Mouse (Mus musculus): ENCODE measurements around the gene Gpr146. TPM values are rescaled to one million over a fixed set of nuclear protein-coding genes. Genes with fewer than 3 reads are reported as not detected.

Gene Gpr146
- polyA plus RNA-seq, 1 experiment, result 0.91 TPM

DNA sequence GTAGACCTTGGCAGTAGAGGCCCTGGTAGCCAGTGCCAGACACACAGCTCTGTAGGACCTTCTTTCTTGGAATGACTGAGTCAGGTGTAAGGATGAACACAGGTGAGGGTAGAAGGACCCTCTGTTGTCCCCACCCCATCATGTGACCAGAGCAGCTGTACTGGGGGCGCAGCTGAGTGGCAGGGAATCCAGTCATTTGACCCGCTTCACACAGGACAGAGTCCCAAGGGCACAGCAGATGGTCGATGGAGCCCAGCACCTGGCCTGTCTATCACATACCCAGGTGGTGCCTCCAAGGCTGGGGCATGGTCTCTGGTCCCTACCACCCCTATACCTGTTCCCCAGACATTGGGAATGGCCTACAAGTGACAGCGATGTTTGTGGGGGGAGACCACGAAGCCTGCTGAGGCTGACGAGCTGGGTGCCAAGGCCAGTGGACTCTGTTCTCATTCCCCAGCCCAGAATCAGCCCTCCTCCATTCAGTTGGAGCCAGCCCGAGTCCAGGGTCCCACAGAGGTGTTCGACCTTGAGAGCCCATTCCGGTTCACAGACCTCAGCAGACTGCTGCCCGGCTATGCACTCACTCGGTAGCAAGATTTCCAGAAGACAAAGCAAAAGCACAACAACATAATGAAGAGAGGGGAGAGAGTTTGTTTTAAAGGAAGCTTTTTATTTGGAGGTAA lies 8.7 kb upstream of the Gpr146 start:
- Histone ChIP-seq H3K27ac (ENCODE audit: insufficient read depth, low read length) (no peak overlapping the region), H3K9me3 (replicated peaks; ENCODE audit: control insufficient read depth, insufficient read depth, low read length, poor library complexity, severe bottlenecking) (no peaks in the 10 kb centered on the region), H3K4me1 (ENCODE audit: control insufficient read depth, insufficient read depth, low read length) (peaks cover 8% of the 10 kb centered on the region), H3K9ac (ENCODE audit: low read depth, poor library complexity, severe bottlenecking) (no peak overlapping the region), H3K27me3 (ENCODE audit: control insufficient read depth, insufficient read depth, low read length, poor library complexity, severe bottlenecking) (no peaks in the 10 kb centered on the region), H3K36me3 (ENCODE audit: control insufficient read depth, insufficient read depth, low read length, poor library complexity, severe bottlenecking) (no peaks in the 10 kb centered on the region), H3K4me3 (ENCODE audit: low read depth, low read length) (no peak overlapping the region)
- TF ChIP-seq POLR2A (IDR thresholded peaks at IDR 0.05; ENCODE audit: insufficient read depth, low read length) (no peak), EP300 (IDR thresholded peaks at IDR 0.05; ENCODE audit: insufficient read depth, low read depth, low read length) (no peak), CTCF (IDR thresholded peaks at IDR 0.05; ENCODE audit: low read depth, low read length) (no peak)

DNA sequence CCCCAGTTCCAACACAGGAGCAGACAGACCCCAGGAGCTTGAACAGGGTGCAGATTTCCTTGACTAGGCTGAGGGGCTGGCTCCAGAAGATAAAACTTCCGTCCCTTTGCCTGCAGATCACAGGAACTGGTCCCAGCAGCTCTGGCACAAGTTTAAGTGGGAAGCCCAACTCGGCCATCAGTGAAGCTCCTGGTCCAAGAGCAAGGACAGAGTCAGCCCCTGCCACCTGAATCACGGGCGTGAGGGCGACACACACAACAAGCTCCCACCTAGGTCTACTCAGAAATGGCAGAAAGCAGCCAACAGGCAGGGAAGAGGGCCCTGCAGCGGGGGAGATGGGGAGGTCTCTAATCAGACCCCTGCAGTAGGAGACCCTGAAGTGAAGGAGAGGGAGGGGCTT lies 7.2 kb upstream of the Gpr146 start:
- Histone ChIP-seq H3K9me3 (replicated peaks; ENCODE audit: control insufficient read depth, insufficient read depth, low read length, poor library complexity, severe bottlenecking) (no peaks in the 10 kb centered on the region), H3K9ac (ENCODE audit: low read depth, poor library complexity, severe bottlenecking) (no peak overlapping the region), H3K4me3 (ENCODE audit: low read depth, low read length) (no peak overlapping the region), H3K4me1 (ENCODE audit: control insufficient read depth, insufficient read depth, low read length) (peaks cover 8% of the 10 kb centered on the region), H3K36me3 (ENCODE audit: control insufficient read depth, insufficient read depth, low read length, poor library complexity, severe bottlenecking) (no peaks in the 10 kb centered on the region), H3K27ac (ENCODE audit: insufficient read depth, low read length) (no peak overlapping the region), H3K27me3 (ENCODE audit: control insufficient read depth, insufficient read depth, low read length, poor library complexity, severe bottlenecking) (no peaks in the 10 kb centered on the region)
- TF ChIP-seq EP300 (IDR thresholded peaks at IDR 0.05; ENCODE audit: insufficient read depth, low read depth, low read length) (no peak), POLR2A (IDR thresholded peaks at IDR 0.05; ENCODE audit: insufficient read depth, low read length) (no peak), CTCF (IDR thresholded peaks at IDR 0.05; ENCODE audit: low read depth, low read length) (no peak)

DNA sequence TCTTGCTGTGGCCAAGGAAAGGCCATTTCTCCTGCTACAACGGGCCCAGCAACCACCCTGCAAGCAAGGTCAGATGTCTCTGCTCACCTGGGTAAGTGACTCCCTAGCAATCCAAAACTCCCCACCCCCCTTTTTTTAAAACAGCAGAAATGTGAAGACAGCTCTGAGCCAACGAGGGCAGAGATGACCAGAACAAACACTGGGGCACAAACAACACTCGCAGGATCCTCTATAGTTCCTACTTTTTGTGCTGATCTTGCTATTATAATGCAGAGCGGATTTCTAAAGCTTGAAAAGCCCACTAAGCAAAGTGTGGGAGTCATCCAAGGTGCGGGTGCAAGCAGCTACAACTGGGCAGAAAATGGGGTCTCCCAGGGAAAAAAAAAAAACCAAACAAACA lies 6.4 kb upstream of the Gpr146 start:
- Histone ChIP-seq H3K4me1 (ENCODE audit: control insufficient read depth, insufficient read depth, low read length) (peaks cover 7% of the 10 kb centered on the region), H3K27me3 (ENCODE audit: control insufficient read depth, insufficient read depth, low read length, poor library complexity, severe bottlenecking) (no peaks in the 10 kb centered on the region), H3K9ac (ENCODE audit: low read depth, poor library complexity, severe bottlenecking) (peak overlapping the region; percentile 43; the same call in 1 of the 2 replicates), H3K36me3 (ENCODE audit: control insufficient read depth, insufficient read depth, low read length, poor library complexity, severe bottlenecking) (no peaks in the 10 kb centered on the region), H3K9me3 (replicated peaks; ENCODE audit: control insufficient read depth, insufficient read depth, low read length, poor library complexity, severe bottlenecking) (no peaks in the 10 kb centered on the region), H3K27ac (ENCODE audit: insufficient read depth, low read length) (no peak overlapping the region), H3K4me3 (ENCODE audit: low read depth, low read length) (no peak overlapping the region)
- TF ChIP-seq EP300 (IDR thresholded peaks at IDR 0.05; ENCODE audit: insufficient read depth, low read depth, low read length) (no peak), CTCF (IDR thresholded peaks at IDR 0.05; ENCODE audit: low read depth, low read length) (no peak), POLR2A (IDR thresholded peaks at IDR 0.05; ENCODE audit: insufficient read depth, low read length) (no peak)

DNA sequence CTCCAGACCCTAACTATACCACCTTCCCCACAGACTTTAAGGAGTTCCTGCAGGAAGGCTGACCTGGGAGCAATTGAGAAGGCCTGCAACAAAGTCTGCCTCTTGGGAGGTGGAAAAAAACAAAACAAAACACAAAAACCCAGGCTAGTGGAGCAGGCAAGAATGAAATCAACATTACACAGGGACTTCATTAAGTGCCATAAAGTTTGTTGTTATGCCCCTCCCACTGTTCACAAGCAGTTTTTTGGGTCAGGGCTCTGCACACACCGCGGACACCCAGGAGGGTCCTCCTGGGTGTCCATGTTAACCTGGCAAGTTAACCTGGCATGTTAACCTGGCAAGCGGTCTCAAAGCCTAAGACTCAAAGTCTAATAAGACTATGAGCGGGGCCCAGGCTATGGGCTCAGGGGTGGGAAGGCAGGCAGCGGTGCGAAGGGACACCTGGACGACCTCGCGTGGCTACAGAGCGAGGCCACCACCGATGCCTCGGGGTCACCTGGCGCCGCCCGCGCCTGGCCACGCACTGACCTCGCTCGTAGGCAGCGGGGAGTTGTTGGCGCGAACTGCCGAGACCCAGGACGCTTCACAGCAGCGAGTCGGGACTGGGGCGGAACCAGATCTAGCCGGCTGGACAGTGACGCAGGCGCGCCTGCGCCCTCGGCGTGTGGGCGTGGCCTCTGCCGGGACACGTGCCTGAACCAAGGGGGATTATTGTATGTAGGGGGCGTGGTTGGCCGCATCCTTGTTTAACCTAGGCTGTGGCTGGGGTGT lies 5.7 kb upstream of the Gpr146 start:
- no peak overlapping the region for H3K27ac ChIP-seq (ENCODE audit: insufficient read depth, low read length)
- no peaks in the 10 kb centered on the region for H3K27me3 ChIP-seq (ENCODE audit: control insufficient read depth, insufficient read depth, low read length, poor library complexity, severe bottlenecking)
- no peaks in the 10 kb centered on the region for H3K36me3 ChIP-seq (ENCODE audit: control insufficient read depth, insufficient read depth, low read length, poor library complexity, severe bottlenecking)
- H3K4me1 ChIP-seq (ENCODE audit: control insufficient read depth, insufficient read depth, low read length), result peaks cover 5% of the 10 kb centered on the region
- H3K4me3 ChIP-seq (ENCODE audit: low read depth, low read length), result peak overlapping the region; percentile 49
- H3K9ac ChIP-seq (ENCODE audit: low read depth, poor library complexity, severe bottlenecking), result peak overlapping the region; percentile 43
- H3K9me3 ChIP-seq (replicated peaks; ENCODE audit: control insufficient read depth, insufficient read depth, low read length, poor library complexity, severe bottlenecking), result no peaks in the 10 kb centered on the region
- no peak for TF ChIP-seq CTCF (IDR thresholded peaks at IDR 0.05; ENCODE audit: low read depth, low read length)
- TF ChIP-seq EP300 (IDR thresholded peaks at IDR 0.05; ENCODE audit: insufficient read depth, low read depth, low read length), result peak; percentile 81

DNA sequence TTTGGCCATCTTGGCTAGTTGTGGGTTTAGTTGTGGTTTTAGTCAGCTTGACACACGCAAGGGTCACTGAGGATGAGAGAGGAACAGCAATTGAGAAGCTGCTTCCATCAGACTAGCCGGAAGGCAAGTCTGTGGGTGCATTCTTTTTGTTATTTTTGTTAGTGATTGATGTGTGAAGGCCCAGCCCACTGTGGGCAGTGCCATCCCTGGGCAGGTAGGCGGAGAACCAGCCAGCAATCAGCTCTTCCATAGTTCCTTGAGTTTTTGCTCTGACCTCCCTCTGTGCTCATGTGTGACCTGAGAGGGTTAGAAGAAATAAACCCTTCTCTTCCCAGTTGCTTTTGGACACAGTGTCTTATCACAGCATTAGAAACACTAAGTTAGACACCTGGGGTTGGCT lies 4.4 kb upstream of the Gpr146 start:
- Histone ChIP-seq H3K27me3 (ENCODE audit: control insufficient read depth, insufficient read depth, low read length, poor library complexity, severe bottlenecking) (no peaks in the 10 kb centered on the region), H3K4me1 (ENCODE audit: control insufficient read depth, insufficient read depth, low read length) (peaks cover 5% of the 10 kb centered on the region)

DNA sequence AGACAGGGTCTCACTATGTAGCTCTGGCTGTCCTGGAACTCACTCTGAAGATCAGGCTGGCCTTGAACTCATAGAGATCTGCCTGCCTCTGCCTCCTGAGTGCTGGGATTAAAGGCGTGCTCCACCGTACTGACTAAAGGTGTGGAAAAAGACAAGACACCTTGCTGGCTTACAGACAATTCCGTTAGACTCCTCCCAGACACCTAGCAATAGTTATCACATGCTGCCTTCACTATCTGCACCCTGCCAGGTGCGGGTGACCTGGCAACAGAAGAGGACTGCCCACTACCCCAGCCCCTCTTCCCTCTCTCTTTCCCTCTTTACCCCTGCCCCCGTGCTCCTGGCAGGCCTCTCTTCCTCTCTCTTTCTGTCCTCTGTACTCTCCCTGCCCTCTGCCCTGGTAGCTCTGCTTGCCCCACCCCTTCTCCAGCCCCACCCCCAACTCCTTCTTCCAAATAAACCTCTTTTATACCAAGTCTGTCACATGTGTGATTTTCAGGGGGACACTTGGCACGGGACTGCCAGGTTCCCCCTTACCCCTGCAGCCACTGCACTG lies 3.5 kb upstream of the Gpr146 start:
- H3K36me3 ChIP-seq (ENCODE audit: control insufficient read depth, insufficient read depth, low read length, poor library complexity, severe bottlenecking), result no peaks in the 10 kb centered on the region
- no peaks in the 10 kb centered on the region for H3K27me3 ChIP-seq (ENCODE audit: control insufficient read depth, insufficient read depth, low read length, poor library complexity, severe bottlenecking)
- H3K4me3 ChIP-seq (ENCODE audit: low read depth, low read length), result no peak overlapping the region
- peaks cover 5% of the 10 kb centered on the region for H3K4me1 ChIP-seq (ENCODE audit: control insufficient read depth, insufficient read depth, low read length)
- H3K9ac ChIP-seq (ENCODE audit: low read depth, poor library complexity, severe bottlenecking), result no peak overlapping the region
- H3K27ac ChIP-seq (ENCODE audit: insufficient read depth, low read length), result no peak overlapping the region
- TF ChIP-seq CTCF (IDR thresholded peaks at IDR 0.05; ENCODE audit: low read depth, low read length), result no peak
- TF ChIP-seq EP300 (IDR thresholded peaks at IDR 0.05; ENCODE audit: insufficient read depth, low read depth, low read length), result no peak
- TF ChIP-seq POLR2A (IDR thresholded peaks at IDR 0.05; ENCODE audit: insufficient read depth, low read length), result no peak
- no peaks in the 10 kb centered on the region for H3K9me3 ChIP-seq (replicated peaks; ENCODE audit: control insufficient read depth, insufficient read depth, low read length, poor library complexity, severe bottlenecking)

More for the DNA sequence above, 4.4 kb upstream of the Gpr146 start:
- Histone ChIP-seq H3K4me3 (ENCODE audit: low read depth, low read length) (no peak overlapping the region), H3K9me3 (replicated peaks; ENCODE audit: control insufficient read depth, insufficient read depth, low read length, poor library complexity, severe bottlenecking) (no peaks in the 10 kb centered on the region), H3K36me3 (ENCODE audit: control insufficient read depth, insufficient read depth, low read length, poor library complexity, severe bottlenecking) (no peaks in the 10 kb centered on the region), H3K9ac (ENCODE audit: low read depth, poor library complexity, severe bottlenecking) (no peak overlapping the region), H3K27ac (ENCODE audit: insufficient read depth, low read length) (no peak overlapping the region)
- TF ChIP-seq EP300 (IDR thresholded peaks at IDR 0.05; ENCODE audit: insufficient read depth, low read depth, low read length) (no peak), POLR2A (IDR thresholded peaks at IDR 0.05; ENCODE audit: insufficient read depth, low read length) (no peak), CTCF (IDR thresholded peaks at IDR 0.05; ENCODE audit: low read depth, low read length) (no peak)

Data from ES-Bruce4 (cell line).